Mouse (Mus musculus) spleen, postnatal 36 days (tissue): Measurements from ENCODE around the gene Upk1b.
"Not testable (repeated sequence)": the region's sequence is repeated elsewhere in the genome, so short reads cannot be mapped to it uniquely, and the experiment has no call there.

Experiments used
- DNase-seq, 2 experiments: peaks; one replicate each; pipeline ENCODE4 v3.0.0; 2022; ENCODE audit warnings: low spot score in 2 of 2, mixed read lengths in 1 of 2

Upk1b gene

DNA sequence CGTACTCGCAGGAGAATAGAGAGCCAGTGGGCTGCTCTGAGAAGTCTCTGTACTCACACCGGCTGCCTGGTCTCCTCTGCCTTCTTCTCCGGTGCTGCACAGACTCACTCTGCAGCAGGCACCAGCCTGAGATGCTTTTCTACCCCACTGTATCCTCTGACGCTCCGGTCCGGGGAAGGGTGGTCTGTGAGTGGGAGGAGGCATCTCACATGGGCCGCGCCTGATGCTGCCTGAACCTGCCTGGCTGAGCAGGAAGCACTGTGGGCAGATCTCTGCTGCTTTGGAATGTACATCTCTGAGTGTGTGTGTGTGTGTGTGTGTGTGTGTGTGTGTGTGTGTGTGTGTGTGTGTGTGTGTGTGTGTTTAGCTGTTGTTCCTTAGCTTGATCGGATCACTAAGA is at the start of gene Upk1b:
TSS of gene Upk1b (minus strand) at position 238 of the 400 bp plus-strand sequence.
- no peak for DNase-seq

DNA sequence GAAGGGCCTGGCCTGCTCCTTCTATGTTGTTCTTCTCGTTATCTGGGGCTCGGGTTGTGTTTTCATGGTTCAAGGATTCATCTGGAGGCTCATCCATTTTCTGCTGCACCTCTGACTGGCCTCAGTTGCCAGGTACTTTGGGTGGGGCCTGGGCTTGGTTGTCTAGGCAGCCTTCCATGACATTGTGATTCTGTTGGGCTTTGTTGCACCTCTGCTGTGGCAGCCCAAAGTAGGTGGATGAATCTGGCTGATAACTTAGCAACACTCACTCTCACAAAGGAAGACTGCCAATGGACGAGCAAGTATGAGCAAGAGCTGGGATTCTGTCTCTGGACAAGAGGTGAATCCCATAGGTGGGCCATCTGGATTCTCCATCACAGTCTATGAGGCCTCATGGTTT is 28.5 kb upstream of the Upk1b start, which contains the start of gene 4930435E12Rik:
TSS of gene 4930435E12Rik (minus strand) at position 101 of the 400 bp plus-strand sequence.
- no peak for DNase-seq

DNA sequence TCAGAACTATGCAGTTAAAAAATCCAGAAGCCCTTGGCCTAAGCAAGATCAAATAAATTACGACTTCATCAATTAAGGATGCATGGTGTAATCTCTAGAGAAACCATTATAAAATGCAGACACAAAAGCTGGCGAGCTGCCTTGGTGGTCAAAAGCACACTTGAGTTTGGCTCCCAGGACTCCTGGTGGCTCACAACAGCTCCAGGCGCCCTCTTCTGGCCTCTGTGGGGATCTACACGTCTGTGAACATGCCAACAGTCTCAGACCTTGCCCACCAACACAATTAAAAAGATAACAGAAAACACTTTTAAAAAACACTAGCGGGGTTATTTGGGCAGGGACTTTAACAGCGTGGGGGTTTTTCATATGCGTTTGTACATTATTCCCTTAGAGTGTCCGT is 12.4 kb upstream of the Upk1b start:
- DNase-seq = peak; percentile 27 to 43

DNA sequence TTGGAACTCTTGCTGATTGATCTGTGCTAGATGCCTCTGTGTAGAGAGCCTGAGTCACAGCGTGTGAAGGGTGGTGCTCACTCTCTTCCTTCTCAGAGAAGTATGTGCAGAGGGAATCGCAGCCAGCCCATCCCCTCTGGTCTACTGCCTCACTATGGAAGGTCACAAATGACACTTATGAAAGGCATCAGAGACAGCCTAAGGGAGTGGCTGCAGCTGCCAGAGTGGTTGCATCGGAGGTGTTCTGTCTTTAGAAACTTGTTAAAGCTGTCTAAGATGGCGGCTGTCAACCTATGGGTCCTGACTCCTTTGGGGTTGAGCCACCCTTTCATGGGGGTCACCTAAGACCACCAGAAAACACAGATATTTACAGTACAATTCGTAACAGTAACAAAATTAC is 10.1 kb upstream of the Upk1b start:
- DNase-seq = no peak

DNA sequence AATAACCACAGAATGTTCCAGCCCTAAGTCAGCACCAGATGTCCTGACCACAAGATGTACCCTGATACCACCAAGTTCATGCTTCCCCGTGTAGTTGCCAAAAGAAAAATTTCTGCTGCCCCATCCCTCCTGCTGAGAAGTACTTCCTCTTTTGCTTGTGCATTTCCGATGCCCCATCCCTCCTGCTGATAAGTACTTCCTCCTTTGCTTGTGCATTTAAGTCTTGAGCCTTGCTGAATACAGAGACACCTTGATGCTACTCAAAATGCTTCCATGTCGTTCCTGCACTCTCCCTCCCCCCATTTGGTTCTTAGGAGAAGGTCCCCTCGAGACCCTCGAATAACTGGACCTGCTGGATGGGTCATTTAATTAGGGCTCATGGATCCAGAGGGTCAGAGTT is 7.7 kb upstream of the Upk1b start:
- DNase-seq = not testable (repeated sequence)

DNA sequence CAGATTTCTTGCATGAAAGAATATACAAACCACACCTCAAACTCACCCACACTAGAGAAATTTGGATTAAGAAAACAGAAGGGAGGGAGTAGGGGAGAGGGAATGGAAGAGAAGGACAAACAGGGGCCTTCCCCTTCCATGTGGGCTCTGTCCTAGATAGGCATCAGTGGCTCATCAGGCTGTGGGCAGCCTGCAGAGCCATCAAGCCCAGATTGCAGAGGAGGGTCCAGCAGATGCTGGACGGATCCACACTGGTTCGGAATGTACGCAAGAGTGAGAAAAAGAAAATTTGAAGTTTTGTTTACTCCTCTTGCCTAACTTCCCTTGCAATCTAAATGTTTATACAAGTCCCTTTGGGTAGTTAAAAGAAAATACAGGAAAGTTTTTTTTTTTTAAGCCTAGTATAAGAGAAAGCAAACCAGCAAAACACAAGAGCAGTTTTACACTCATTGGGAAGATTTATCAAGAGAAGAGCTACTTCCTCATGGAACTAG is 1.1 kb downstream of the Upk1b start:
- no peak for DNase-seq

DNA sequence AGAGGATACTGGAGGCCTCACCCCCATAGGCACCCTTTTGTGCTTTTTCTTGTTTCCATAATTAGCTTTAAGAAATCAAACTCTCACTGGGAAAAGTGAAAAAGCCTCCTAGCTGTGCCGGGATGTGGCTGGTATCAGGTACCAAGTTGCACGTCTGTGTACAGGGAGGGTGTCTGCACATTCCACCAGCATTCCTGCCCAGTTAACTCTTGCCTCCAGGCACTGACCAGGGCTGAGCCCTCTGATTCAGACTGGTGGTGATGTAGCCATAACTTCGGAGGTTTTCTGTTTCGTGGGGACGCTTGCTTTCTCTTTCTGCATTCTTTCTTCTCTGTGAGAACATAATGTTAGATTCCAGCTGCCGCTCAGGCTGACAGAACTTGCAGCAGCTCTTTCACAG is 7.0 kb downstream of the Upk1b start:
- DNase-seq = no peak

DNA sequence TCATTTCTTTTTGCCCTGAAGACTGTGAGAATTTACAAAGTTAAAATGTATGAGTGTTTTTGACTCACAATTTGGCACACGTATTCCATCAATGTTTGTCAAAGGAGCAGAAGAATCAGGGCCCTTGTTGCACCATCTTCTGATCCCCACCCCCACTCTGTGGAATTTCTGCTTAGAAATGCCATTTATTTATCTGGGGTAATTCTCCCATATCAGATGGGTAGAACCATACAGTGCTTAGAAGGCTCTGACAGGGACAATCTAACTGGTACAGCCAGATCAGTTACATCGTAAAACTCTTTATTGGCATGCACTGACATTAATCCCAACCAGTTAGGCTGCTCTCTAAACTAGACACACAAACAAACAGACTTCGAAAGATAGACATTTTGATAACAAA is 10.2 kb downstream of the Upk1b start:
- no peak for DNase-seq

DNA sequence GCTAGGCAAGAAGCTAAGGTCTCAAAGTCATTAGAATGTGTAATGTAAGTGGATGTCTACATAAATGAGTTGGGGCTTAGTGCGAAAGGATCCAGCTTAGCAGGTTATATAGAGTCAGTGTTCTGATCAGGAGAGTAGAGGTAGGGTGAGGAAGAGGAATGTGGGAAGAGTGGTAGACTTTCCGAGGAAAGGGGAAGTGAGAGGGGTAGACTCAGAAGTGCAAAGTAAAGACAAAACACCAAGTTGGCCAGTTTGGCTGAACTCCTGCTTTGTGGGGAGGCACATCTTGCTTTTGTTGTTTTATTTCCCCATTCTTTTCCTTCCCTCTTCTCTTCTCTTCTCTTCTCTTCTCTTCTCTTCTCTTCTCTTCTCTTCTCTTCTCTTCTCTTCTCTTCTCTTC is 11.1 kb downstream of the Upk1b start:
- no peak for DNase-seq

DNA sequence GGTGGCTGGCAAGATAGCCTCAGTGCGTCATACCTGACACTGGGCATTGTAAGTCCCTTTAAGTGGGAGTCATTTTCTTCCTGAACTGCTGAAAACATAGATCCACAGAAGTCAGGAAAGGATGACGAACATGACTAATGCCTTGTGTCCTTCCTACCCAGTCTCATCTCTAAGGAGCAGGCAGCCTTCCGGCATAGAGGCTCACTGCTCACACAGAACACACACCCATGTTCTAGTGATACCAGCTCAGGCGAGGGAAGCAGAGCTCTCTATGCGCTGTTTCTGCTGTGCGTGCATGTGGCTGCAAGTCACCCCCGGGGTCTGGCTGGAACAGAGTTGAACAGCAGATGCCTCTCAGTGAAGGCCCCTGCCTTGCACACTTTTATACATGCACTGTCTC is 14.8 kb downstream of the Upk1b start:
- DNase-seq = no peak

DNA sequence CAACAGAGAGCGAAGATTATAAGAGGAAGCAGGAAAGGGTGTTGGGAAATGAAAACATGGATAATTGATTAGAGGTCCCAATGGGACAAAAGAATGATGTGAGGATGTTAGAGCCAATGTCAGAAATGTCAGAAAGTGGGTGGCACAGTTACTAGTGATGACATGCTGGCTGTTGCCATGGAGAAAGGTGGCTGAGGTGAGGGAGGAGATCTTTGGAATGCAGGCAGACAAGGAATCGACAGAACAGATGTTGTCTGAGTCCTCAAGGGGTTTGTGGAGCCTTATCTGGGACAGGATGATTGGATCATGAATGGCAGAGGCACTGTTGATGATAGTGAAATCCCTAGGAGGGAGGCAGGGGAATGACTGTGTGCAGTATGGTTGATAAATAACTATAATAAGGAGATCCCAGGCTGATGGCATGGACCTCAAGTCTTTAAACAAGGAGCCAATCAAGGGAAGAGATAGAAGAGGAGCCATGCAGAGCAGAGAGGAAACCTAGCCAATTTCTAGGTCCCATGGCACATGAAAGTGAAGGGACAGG is 17.5 kb downstream of the Upk1b start:
- DNase-seq = no peak

DNA sequence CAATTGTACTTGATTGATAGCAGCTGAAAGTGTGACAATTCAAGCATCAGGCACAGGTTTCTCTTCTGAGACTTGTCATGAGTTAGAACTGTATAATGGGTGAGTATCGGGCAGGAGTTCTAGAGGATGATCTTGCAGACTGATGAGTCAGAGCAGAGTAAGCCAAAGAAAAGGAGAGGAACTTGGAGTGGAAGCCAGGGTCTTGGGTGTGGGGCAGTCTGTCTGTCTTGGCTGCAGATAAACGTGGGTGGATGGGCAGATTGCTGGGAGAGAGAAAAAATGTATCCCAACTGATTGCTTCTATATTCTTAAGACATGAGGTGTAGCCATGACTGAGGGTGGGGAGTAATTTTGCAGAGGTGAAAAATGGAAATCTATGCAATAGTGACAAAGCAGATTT is 18.2 kb downstream of the Upk1b start:
- DNase-seq = no peak

DNA sequence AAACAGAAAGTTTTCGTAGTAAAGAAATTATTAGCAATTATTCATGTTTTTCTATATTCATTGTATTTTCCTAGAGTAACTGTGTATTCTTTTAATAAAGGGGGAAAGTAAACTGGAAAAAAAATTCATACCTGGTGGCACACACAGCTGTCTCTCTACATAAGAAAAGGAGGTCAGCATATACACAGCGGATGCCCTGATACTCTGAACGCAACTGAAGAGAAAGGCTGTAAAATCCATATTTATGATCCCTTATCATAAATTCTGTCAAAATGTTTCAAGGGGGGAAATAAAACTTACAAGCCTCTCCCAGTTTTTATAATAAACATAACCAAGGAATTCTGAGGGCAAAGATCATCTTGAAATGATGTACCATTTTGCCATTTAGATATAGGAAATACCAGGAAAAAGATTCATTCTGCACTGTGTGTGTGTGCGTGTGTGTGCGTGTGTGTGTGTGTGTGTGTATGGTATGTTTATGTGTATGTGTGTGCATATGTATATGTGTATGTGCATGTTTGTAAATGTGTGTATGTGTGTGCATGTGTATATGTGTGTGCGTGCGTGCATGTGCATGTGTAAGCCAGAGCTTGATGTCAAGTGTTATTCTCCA is 19.1 kb downstream of the Upk1b start:
- DNase-seq = no peak

DNA sequence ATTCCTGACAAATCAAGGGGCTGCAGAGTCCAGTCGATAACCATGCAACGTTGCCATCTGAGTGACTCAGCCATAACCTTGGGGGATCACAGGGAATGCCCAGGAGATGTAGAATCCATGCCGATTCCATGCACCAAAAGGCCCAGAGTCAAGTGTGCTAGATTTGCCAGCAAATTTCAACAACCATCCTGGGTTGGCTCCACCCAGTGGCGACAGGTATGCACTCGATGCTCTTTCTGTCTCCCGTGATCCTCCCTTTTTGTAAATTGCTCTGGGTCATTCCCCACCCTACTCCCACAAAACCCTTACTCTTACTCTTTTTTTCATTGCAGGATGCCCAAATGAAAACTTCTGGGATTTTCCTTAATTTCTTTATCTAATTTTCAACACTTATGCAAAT is 23.8 kb downstream of the Upk1b start:
- DNase-seq = no peak

DNA sequence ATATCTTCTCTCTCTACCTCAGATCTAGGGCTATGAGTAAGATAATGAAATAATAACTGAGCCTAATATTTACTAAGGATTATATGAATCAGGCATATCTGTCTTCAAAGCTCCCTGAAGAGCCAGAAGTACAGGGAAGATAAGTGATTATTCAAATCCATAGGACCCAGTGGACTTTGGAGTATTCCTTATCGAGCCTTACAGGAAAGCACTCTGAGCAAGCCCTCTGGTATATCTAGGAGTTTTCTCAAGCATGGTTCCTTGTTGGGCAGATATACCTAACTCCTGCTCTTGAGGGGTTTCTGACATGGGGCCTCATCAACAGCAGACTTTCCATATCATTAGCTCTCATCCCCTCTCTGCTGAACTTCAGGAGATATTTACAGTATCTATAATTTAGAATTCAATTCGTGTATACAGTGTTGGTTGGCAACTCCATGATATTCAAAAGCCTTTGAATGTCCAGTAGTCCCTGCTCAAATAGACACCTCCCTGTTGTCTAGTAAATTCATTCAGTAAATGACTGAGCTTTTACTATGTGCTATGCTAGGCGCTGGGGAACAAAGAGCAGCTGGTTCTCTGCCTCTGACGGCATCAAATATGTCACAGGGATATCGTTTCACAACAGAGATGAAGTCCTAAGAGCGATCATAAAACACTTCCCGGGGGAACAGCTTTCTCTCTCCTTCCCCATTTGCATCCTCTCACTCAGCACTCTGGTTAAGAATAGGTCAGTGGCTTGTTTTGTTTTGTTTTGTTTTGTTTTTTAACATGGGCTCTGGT is 25.0 kb downstream of the Upk1b start:
- DNase-seq = no peak

DNA sequence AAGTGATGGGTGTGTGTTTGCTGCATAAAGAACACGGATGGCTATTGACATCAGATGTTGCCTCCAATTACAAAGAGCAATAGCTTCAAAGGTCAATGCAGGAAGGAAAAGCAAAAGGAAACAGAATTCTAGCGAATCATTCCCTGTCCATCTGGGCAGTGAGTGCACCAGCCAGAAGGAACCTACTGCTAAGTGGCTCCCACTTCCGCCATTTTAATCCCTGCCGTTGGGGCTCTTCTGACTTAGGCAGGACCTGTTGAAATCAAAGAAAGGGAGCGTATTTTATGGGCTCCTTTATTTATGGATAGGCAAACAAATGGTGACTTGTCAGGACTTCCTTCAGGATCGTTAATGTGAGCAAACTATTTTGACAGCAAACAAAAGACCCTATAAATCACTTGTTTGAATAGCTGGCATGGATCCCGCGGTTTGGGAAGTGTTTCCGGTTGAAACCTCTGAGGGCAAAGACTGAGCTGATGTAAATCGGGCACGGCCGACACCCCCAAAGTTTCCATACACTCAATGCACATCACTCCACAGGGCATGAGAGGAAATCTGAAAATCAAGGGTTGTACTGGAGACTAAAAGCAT is 27.1 kb downstream of the Upk1b start:
- no peak for DNase-seq

DNA sequence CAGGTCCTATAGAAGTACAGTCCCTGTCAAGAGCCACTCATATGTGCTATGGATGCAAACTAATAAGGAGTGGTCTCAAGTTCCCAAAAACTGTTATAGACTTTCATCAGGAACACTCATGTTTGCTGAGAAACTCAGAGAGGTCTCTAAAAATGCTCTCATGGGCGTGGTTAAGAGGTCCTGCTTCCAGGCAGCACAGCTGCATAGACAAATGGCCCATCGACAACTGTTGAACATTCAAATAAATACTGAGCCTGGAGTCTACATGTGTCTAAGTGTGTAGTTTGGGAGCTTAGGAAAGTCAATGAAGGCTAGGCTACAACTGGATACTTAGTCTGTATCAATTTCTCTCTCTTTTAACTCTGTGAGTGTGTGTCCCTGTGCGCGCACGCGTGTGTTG is 29.0 kb downstream of the Upk1b start:
- no peak for DNase-seq

DNA sequence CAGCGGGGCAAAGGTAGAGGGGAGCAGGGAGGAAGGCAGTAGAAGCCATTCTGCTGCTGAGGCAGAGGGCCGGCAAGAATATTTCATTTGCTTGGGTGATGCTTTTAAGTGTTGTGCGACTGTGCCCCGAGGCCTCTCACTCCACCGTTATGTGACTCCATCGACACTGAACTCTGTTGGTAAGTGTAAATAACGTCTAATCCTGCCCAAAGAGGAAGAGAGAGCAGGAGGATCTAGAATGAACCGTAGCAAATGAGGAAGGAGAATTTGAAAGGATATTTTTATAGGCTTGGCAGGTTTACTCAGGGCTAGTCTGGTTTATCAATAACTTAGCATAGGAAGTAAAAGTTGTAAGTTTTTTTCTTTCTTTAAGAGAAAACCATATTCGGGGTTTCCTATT is 30.6 kb downstream of the Upk1b start:
- no peak for DNase-seq

DNA sequence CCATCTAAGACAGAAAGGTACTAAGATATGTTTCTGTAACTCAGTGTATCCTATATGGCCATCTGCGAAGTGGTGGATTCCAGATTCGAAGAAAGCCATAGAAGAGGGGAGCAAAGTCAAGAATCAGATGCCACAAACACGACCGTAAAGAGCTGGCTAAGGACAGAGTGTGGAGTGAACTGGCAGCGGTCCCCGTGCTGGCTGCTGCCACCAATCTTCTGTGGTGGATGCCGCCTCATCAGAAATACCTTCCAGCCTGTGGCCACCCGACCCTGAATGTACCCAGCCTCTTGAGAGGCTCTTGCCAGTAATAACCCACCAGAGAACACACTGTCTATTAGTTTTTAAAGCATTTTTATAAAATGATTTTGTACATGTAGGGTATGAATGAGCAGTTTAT is 31.7 kb downstream of the Upk1b start:
- no peak for DNase-seq

DNA sequence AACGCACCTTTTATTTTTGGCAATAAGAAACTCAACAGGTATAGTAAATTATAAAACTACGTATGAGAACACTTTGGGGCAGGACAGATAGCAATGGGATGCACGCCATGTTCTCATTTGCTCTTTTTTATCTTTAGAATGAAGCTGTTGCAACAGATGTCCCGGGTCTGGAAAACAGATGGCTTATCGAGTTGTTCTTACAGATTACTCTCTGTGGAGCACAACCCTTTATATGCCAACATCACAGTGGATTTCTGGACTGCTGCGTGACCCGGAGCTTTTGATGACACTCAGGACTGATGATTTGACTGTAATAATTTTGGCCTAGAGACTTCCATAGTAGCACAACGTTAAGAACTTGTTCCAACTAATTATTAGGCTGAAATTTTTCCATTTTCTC is 32.4 kb downstream of the Upk1b start:
- DNase-seq = no peak

DNA sequence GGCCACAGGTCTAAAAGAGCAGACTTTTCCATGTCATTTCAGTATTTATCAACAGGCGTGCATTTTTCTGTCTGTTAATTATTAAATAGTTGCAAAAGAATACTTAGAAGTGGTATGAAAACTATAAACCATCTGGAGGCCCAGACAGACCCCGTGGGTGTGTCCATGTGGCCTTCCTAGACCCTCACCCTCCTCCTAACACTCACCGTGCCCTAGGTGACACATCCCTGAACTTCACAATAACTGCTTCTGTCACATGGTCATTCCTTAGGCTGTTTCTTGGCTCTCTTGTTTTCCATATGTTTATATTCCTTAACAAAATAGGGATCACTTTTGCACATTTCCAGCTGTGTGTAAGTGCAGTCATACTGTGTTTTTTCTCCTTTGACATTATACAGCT is 33.5 kb downstream of the Upk1b start:
- DNase-seq = no peak

DNA sequence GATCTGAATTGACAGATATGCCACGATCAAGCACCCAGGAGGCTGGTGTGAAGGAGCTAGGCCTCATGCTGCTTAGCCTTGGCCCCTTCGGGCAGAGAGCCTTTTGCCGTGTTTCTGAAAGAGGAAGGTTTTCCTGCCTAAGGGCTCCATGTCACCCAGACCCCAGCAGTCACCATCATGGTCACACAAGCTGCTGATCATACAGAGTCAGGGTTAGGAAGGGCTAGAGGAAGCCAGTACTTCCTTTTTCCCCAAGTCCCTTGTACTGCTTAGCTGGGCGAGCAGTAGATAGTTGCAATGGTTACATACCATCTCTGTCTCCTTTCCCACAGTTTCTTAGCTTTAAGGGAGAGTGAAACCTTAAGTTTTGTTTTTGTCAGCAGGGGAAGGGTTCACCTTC is 36.6 kb downstream of the Upk1b start:
- DNase-seq = peak in 1 of 2 experiments; percentile 16

DNA sequence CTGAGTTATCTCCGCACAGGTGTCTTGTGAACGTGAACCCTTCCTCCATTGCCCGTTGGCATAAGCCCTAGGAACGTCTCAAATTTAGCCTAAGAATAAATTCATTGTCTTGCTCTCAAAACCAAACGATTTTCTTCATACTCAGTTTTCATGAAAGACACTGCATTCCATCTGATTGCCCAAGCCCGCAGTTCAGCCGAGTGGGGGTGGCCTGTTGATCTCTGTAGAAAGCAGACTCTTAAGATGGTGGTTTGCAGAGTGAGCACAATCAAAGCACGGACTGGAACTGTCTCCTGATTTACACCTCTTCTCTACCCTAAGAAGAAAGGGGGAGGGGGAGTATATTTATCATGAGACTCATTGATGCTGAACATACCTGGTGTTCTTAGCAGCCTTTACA is 37.7 kb downstream of the Upk1b start:
- no peak for DNase-seq
